Mouse (Mus musculus) forebrain, postnatal 0 days (tissue): ENCODE data around the gene Hoxc4. TPM values are rescaled to one million over a fixed set of nuclear protein-coding genes. Genes with fewer than 3 reads are reported as not detected.

ENCODE experiments used
- ATAC-seq: fragments of 200-750 bp; cut with Nextera tagmentation; 2 replicates; pipeline ENCODE4 v1.8.0; 2017; ENCODE audit warnings: mild to moderate bottlenecking, moderate library complexity
- DNase-seq: peaks from one replicate; pipeline ENCODE4 v3.0.0-alpha.2; 2015
- H3K27ac ChIP-seq: fragments of 300-500 bp; sonication (generic); 2 replicates; pipeline ENCODE4 v1.5.1; 2014; ENCODE audit warnings: low read depth, mild to moderate bottlenecking, antibody characterized with exemption, low read length, moderate library complexity, mixed read lengths
- H3K27me3 ChIP-seq: fragments of 300-500 bp; sonication (generic); 2 replicates; pipeline ENCODE4 v1.6.1; 2014; ENCODE audit warnings: mild to moderate bottlenecking, low read length, mixed read lengths; ENCODE audit not compliant: insufficient read depth
- H3K36me3 ChIP-seq: fragments of 300-500 bp; sonication (generic); 2 replicates; pipeline ENCODE4 v1.6.1; 2014; ENCODE audit warnings: mild to moderate bottlenecking, moderate library complexity; ENCODE audit not compliant: insufficient read depth
- H3K4me1 ChIP-seq: fragments of 300-500 bp; sonication (generic); 2 replicates; pipeline ENCODE4 v1.6.1; 2014; ENCODE audit warnings: antibody characterized with exemption; ENCODE audit not compliant: insufficient read depth
- H3K4me2 ChIP-seq: fragments of 300-500 bp; sonication (generic); 2 replicates; pipeline ENCODE4 v1.6.1; 2014; ENCODE audit warnings: low read depth, mild to moderate bottlenecking, moderate library complexity
- H3K4me3 ChIP-seq: fragments of 300-500 bp; sonication (generic); 2 replicates; pipeline ENCODE4 v1.5.1; 2014; ENCODE audit warnings: low read depth, low read length, mixed read lengths
- H3K9ac ChIP-seq: fragments of 300-500 bp; sonication (generic); 2 replicates; pipeline ENCODE4 v1.6.1; 2014; ENCODE audit warnings: mild to moderate bottlenecking
- H3K9me3 ChIP-seq: fragments of 300-500 bp; sonication (generic); 2 replicates; pipeline ENCODE4 v1.6.1; 2016; ENCODE audit warnings: low read length
- CTCF ChIP-seq: sonication (generic); IDR thresholded peaks from 2 replicates; pipeline ENCODE4 v1.5.1; 2016; ENCODE audit warnings: antibody characterized with exemption, control low read depth, low read depth
- WGBS: fragments of 180-500 bp; shearing (Covaris S2); extraction: QIAGEN DNeasy Blood & Tissue Kit; methylation state at CpG from one replicate; pipeline ENCODE4 v1.1.7; 2014; 5-methylcytosine and 5-hydroxymethylcytosine counted together
- polyA plus RNA-seq: library from polyadenylated mRNA; unstranded; fragments of >200 nt; fragmentation: Nextera tagmentation; extraction: Ambion mirVana; gene quantifications from 2 replicates; pipeline ENCODE4 v1.2.1, GENCODE M21; 2015
- total RNA-seq: library from RNA; depleted of rRNA; stranded (reverse); fragments of >200 nt; gene quantifications from 2 replicates; pipeline ENCODE4 v1.2.3, GENCODE M21; 2014

The Hoxc4 gene
- total and polyA plus RNA-seq, 2 experiments from 2014 or later, result not detected

- 2% methylated on average over 3 of the region's 3 CpGs for WGBS
- H3K9me3 ChIP-seq, result no peaks in the 10 kb centered on the region
- H3K4me1 ChIP-seq, result no peaks in the 10 kb centered on the region
- no peaks in the 10 kb centered on the region for H3K36me3 ChIP-seq
- H3K4me3 ChIP-seq, result no peak overlapping the region
- H3K4me2 ChIP-seq, result no peak overlapping the region
- H3K27ac ChIP-seq, result no peak overlapping the region
- H3K27me3 ChIP-seq, result peaks cover 99% of the 10 kb centered on the region
- DNase-seq (no peak), ATAC-seq (no peak)
- no peak overlapping the region for H3K9ac ChIP-seq
- TF ChIP-seq CTCF, result no peak
These were observed 20.9 kb downstream of the Hoxc4 start for GRCm38 (mm10) chr15:103039609-103040008.

- Histone ChIP-seq H3K27ac (no peak overlapping the region), H3K9me3 (no peaks in the 10 kb centered on the region), H3K4me3 (no peak overlapping the region), H3K4me1 (no peaks in the 10 kb centered on the region), H3K27me3 (peaks cover 99% of the 10 kb centered on the region), H3K36me3 (no peaks in the 10 kb centered on the region), H3K9ac (no peak overlapping the region), H3K4me2 (no peak overlapping the region)
- no peak for DNase-seq
- WGBS, result 2% methylated on average over 12 of the region's 12 CpGs
- no peak for TF ChIP-seq CTCF
- no peak for ATAC-seq
These were observed 21.9 kb downstream of the Hoxc4 start for GRCm38 (mm10) chr15:103040601-103041000.

GRCm38 (mm10) chr15:103041613-103042012, 22.9 kb downstream of the Hoxc4 start:
- DNase-seq (no peak), ATAC-seq (no peak)
- H3K36me3 ChIP-seq, result no peaks in the 10 kb centered on the region
- H3K9me3 ChIP-seq, result no peaks in the 10 kb centered on the region
- WGBS, result 9% methylated on average over 5 of the region's 5 CpGs
- no peak overlapping the region for H3K9ac ChIP-seq
- no peak for TF ChIP-seq CTCF
- no peak overlapping the region for H3K4me2 ChIP-seq
- no peak overlapping the region for H3K27ac ChIP-seq
- H3K4me1 ChIP-seq, result no peaks in the 10 kb centered on the region
- H3K27me3 ChIP-seq, result peaks cover 98% of the 10 kb centered on the region
- H3K4me3 ChIP-seq, result no peak overlapping the region

GRCm38 (mm10) chr15:103042209-103042608, 23.5 kb downstream of the Hoxc4 start:
- no peaks in the 10 kb centered on the region for H3K36me3 ChIP-seq
- DNase-seq (no peak), ATAC-seq (no peak)
- 0% methylated on average over 1 of the region's 1 CpGs for WGBS
- no peak overlapping the region for H3K4me2 ChIP-seq
- no peaks in the 10 kb centered on the region for H3K9me3 ChIP-seq
- no peak overlapping the region for H3K27ac ChIP-seq
- H3K4me1 ChIP-seq, result no peaks in the 10 kb centered on the region
- no peak for TF ChIP-seq CTCF
- H3K27me3 ChIP-seq, result peaks cover 96% of the 10 kb centered on the region
- H3K9ac ChIP-seq, result no peak overlapping the region
- H3K4me3 ChIP-seq, result no peak overlapping the region

- Histone ChIP-seq H3K9ac (no peak overlapping the region), H3K4me2 (no peak overlapping the region), H3K9me3 (no peaks in the 10 kb centered on the region), H3K36me3 (no peaks in the 10 kb centered on the region), H3K27me3 (peaks cover 90% of the 10 kb centered on the region), H3K4me1 (no peaks in the 10 kb centered on the region), H3K27ac (no peak overlapping the region), H3K4me3 (no peak overlapping the region)
- no peak for TF ChIP-seq CTCF
- DNase-seq, result no peak
- WGBS, result 79% methylated on average over 2 of the region's 2 CpGs
- no peak for ATAC-seq
These were observed 32.9 kb downstream of the Hoxc4 start for GRCm38 (mm10) chr15:103051670-103052069.

- H3K36me3 ChIP-seq, result no peaks in the 10 kb centered on the region
These were observed 34.5 kb downstream of the Hoxc4 start for GRCm38 (mm10) chr15:103053210-103053609.

GRCm38 (mm10) chr15:103056396-103056795, 37.7 kb downstream of the Hoxc4 start:
- 29% methylated on average over 2 of the region's 2 CpGs for WGBS
- DNase-seq, result no peak
- no peak for ATAC-seq
- no peak overlapping the region for H3K27ac ChIP-seq
- no peak for TF ChIP-seq CTCF
- no peaks in the 10 kb centered on the region for H3K9me3 ChIP-seq
- H3K4me3 ChIP-seq, result no peak overlapping the region
- peaks cover 90% of the 10 kb centered on the region for H3K27me3 ChIP-seq
- H3K4me2 ChIP-seq, result no peak overlapping the region
- H3K9ac ChIP-seq, result no peak overlapping the region
- no peaks in the 10 kb centered on the region for H3K4me1 ChIP-seq
- no peaks in the 10 kb centered on the region for H3K36me3 ChIP-seq

More at GRCm38 (mm10) chr15:103053210-103053609, 34.5 kb downstream of the Hoxc4 start:
- no peak overlapping the region for H3K9ac ChIP-seq
- H3K27me3 ChIP-seq, result peaks cover 90% of the 10 kb centered on the region
- no peak for TF ChIP-seq CTCF
- no peak overlapping the region for H3K4me2 ChIP-seq
- no peaks in the 10 kb centered on the region for H3K4me1 ChIP-seq
- H3K4me3 ChIP-seq, result no peak overlapping the region
- ATAC-seq, result no peak
- DNase-seq, result no peak
- no peaks in the 10 kb centered on the region for H3K9me3 ChIP-seq
- H3K27ac ChIP-seq, result no peak overlapping the region

- H3K9ac ChIP-seq, result no peak overlapping the region
- no peak for TF ChIP-seq CTCF
- no peak overlapping the region for H3K27ac ChIP-seq
- H3K4me2 ChIP-seq, result no peak overlapping the region
- no peak overlapping the region for H3K4me3 ChIP-seq
- no peak for DNase-seq
- H3K9me3 ChIP-seq, result no peaks in the 10 kb centered on the region
- peaks cover 93% of the 10 kb centered on the region for H3K27me3 ChIP-seq
- 3% methylated on average over 12 of the region's 12 CpGs for WGBS
- no peaks in the 10 kb centered on the region for H3K4me1 ChIP-seq
- H3K36me3 ChIP-seq, result no peaks in the 10 kb centered on the region
- ATAC-seq, result no peak
These were observed 40.0 kb downstream of the Hoxc4 start for GRCm38 (mm10) chr15:103058715-103059114.
